Mouse (Mus musculus): ENCODE results near the gene Rdh16. TPM values are rescaled to one million over a fixed set of nuclear protein-coding genes. Genes with fewer than 3 reads are reported as not detected.

Gene Rdh16
- polyA plus RNA-seq, 2 experiments: 0.06 TPM; not detected in 1

Other genes with a start within 250 kb of the Rdh16 start
- gene Lrp1, start 180.0 kb upstream of the Rdh16 start, polyA plus RNA-seq (2012; rRNA removed): 261 and 271 TPM in 2 replicates
- gene Lrp1, start 180.0 kb upstream of the Rdh16 start, polyA plus RNA-seq (2014; fragmentation: Nextera tagmentation; extraction: Ambion mirVana): 146 and 172 TPM in 2 replicates
- gene Stat6, start 158.2 kb upstream of the Rdh16 start, polyA plus RNA-seq (2012; rRNA removed): 30.7 and 33.5 TPM in 2 replicates
- gene Stat6, start 158.2 kb upstream of the Rdh16 start, polyA plus RNA-seq (2014; fragmentation: Nextera tagmentation; extraction: Ambion mirVana): 22.2 and 24.6 TPM in 2 replicates
- 12.3 and 13.9 TPM in 2 replicates for gene Nemp1, start 134.3 kb upstream of the Rdh16 start, polyA plus RNA-seq (2012; rRNA removed)
- 9.0 and 10.2 TPM in 2 replicates for gene Nemp1, start 134.3 kb upstream of the Rdh16 start, polyA plus RNA-seq (2014; fragmentation: Nextera tagmentation; extraction: Ambion mirVana)
- gene Nab2, start 132.6 kb upstream of the Rdh16 start, polyA plus RNA-seq (2012; rRNA removed): 64.5 and 68.3 TPM in 2 replicates
- 16.4 and 19.9 TPM in 2 replicates for gene Nab2, start 132.6 kb upstream of the Rdh16 start, polyA plus RNA-seq (2014; fragmentation: Nextera tagmentation; extraction: Ambion mirVana)
- 1.2 and 1.7 TPM in 2 replicates for gene Myo1a, start 96.0 kb upstream of the Rdh16 start, polyA plus RNA-seq (2012; rRNA removed)
- gene Myo1a, start 96.0 kb upstream of the Rdh16 start, polyA plus RNA-seq (2014; fragmentation: Nextera tagmentation; extraction: Ambion mirVana): 0.30 and 0.48 TPM in 2 replicates
- gene Tac2, start 76.7 kb upstream of the Rdh16 start, polyA plus RNA-seq (2012; rRNA removed): 0.58 and 15.2 TPM in 2 replicates
- gene Tac2, start 76.7 kb upstream of the Rdh16 start, polyA plus RNA-seq (2014; fragmentation: Nextera tagmentation; extraction: Ambion mirVana): 0.44 and 0.84 TPM in 2 replicates
- 10.7 and 12.5 TPM in 2 replicates for gene Zbtb39, start 61.6 kb upstream of the Rdh16 start, polyA plus RNA-seq (2012; rRNA removed)
- gene Zbtb39, start 61.6 kb upstream of the Rdh16 start, polyA plus RNA-seq (2014; fragmentation: Nextera tagmentation; extraction: Ambion mirVana): 4.2 and 4.4 TPM in 2 replicates
- 0.88 and 1.4 TPM in 2 replicates for gene Gpr182, start 49.4 kb upstream of the Rdh16 start, polyA plus RNA-seq (2012; rRNA removed)
- 0.39 and 0.40 TPM in 2 replicates for gene Gpr182, start 49.4 kb upstream of the Rdh16 start, polyA plus RNA-seq (2014; fragmentation: Nextera tagmentation; extraction: Ambion mirVana)
- gene Rdh1, start 41.4 kb upstream of the Rdh16 start, polyA plus RNA-seq (2012; rRNA removed): 0.11 and 0.12 TPM in 2 replicates
- gene Rdh1, start 41.4 kb upstream of the Rdh16 start, polyA plus RNA-seq (2014; fragmentation: Nextera tagmentation; extraction: Ambion mirVana): 0.08 TPM in 1 of 2 replicates, not detected in the other
- 0.15 and 0.16 TPM in 2 replicates for gene Rdh16f1, start 41.4 kb upstream of the Rdh16 start, polyA plus RNA-seq (2012; rRNA removed)
- 0.59 TPM in 1 of 2 replicates, not detected in the other for gene Rdh16f1, start 41.4 kb upstream of the Rdh16 start, polyA plus RNA-seq (2014; fragmentation: Nextera tagmentation; extraction: Ambion mirVana)
- gene Rdh9, start 24.8 kb upstream of the Rdh16 start, polyA plus RNA-seq (2012; rRNA removed): 0.26 and 0.33 TPM in 2 replicates
- gene Rdh9, start 24.8 kb upstream of the Rdh16 start, polyA plus RNA-seq (2014; fragmentation: Nextera tagmentation; extraction: Ambion mirVana): 0.30 TPM in 1 of 2 replicates, not detected in the other
- not detected in 2 replicates for gene Rdh19, start 48.8 kb downstream of the Rdh16 start, polyA plus RNA-seq (2012; rRNA removed)
- gene Rdh19, start 48.8 kb downstream of the Rdh16 start, polyA plus RNA-seq (2014; fragmentation: Nextera tagmentation; extraction: Ambion mirVana): not detected in 2 replicates
- not detected in 2 replicates for gene Rdh16f2, start 65.3 kb downstream of the Rdh16 start, polyA plus RNA-seq (2012; rRNA removed)
- gene Rdh16f2, start 65.3 kb downstream of the Rdh16 start, polyA plus RNA-seq (2014; fragmentation: Nextera tagmentation; extraction: Ambion mirVana): not detected in 2 replicates
- gene Rdh7, start 87.7 kb downstream of the Rdh16 start, polyA plus RNA-seq (2012; rRNA removed): 0.05 TPM in 1 of 2 replicates, not detected in the other
- gene Rdh7, start 87.7 kb downstream of the Rdh16 start, polyA plus RNA-seq (2014; fragmentation: Nextera tagmentation; extraction: Ambion mirVana): not detected in 2 replicates
- 0.60 and 1.0 TPM in 2 replicates for gene Sdr9c7, start 97.4 kb downstream of the Rdh16 start, polyA plus RNA-seq (2012; rRNA removed)
- 1.0 and 1.4 TPM in 2 replicates for gene Sdr9c7, start 97.4 kb downstream of the Rdh16 start, polyA plus RNA-seq (2014; fragmentation: Nextera tagmentation; extraction: Ambion mirVana)
- not detected in 2 replicates for gene Hsd17b6, start 206.5 kb downstream of the Rdh16 start, polyA plus RNA-seq (2012; rRNA removed)
- not detected in 2 replicates for gene Hsd17b6, start 206.5 kb downstream of the Rdh16 start, polyA plus RNA-seq (2014; fragmentation: Nextera tagmentation; extraction: Ambion mirVana)
- gene Prim1, start 214.0 kb downstream of the Rdh16 start, polyA plus RNA-seq (2012; rRNA removed): 47.6 and 59.5 TPM in 2 replicates
- 73.9 and 76.5 TPM in 2 replicates for gene Prim1, start 214.0 kb downstream of the Rdh16 start, polyA plus RNA-seq (2014; fragmentation: Nextera tagmentation; extraction: Ambion mirVana)
- gene Naca, start 234.4 kb downstream of the Rdh16 start, polyA plus RNA-seq (2012; rRNA removed): 362 and 554 TPM in 2 replicates
- 844 and 893 TPM in 2 replicates for gene Naca, start 234.4 kb downstream of the Rdh16 start, polyA plus RNA-seq (2014; fragmentation: Nextera tagmentation; extraction: Ambion mirVana)

Data from limb, embryonic 14.5 days (tissue).